ENCODE assay signal across 16 mouse cellular contexts in genomic region chr11:62351948-62352347, GRCm38 (mm10).
"Had no signal": no experiment of that assay in that cellular context is flagged by ENCODE, and none has a peak within 500 bp of the region (broad histone marks: within the 10 kb centered on the region; RNA-seq: fewer than 3 reads in every experiment).

No protein-coding gene starts in this region.

- DNase-seq: liver, embryonic 13.5 days; lung, embryonic 14.5 days; lung, postnatal 14 days; right cerebral cortex, postnatal 14 days; thymus, adult 2 months; thymus, postnatal 25 days; thymus, postnatal 4 days had no signal

- H3K27me3 ChIP-seq: liver, embryonic 13.5 days; liver, embryonic 15.5 days; megakaryocyte, embryonic 14.5 days; midbrain, embryonic 13.5 days; midbrain, embryonic 15.5 days; neural tube, embryonic 12.5 days; stomach, embryonic 15.5 days had no signal

- H3K4me1 ChIP-seq: liver, embryonic 13.5 days; liver, embryonic 15.5 days; megakaryocyte, embryonic 14.5 days; midbrain, embryonic 13.5 days; midbrain, embryonic 15.5 days; neural tube, embryonic 12.5 days; stomach, embryonic 15.5 days had no signal

- H3K27ac ChIP-seq: liver, embryonic 13.5 days; liver, embryonic 15.5 days; macrophage; midbrain, embryonic 13.5 days; midbrain, embryonic 15.5 days; neural tube, embryonic 12.5 days; stomach, embryonic 15.5 days; stomach, postnatal 0 days had no signal

- ATAC-seq: midbrain, embryonic 13.5 days; midbrain, embryonic 15.5 days had no signal

- H3K4me3 ChIP-seq: liver, embryonic 13.5 days; liver, embryonic 15.5 days; megakaryocyte, embryonic 14.5 days; midbrain, embryonic 13.5 days; midbrain, embryonic 15.5 days; neural tube, embryonic 12.5 days; stomach, embryonic 15.5 days had no signal

- H3K9me3 ChIP-seq: liver, embryonic 13.5 days; liver, embryonic 15.5 days; megakaryocyte, embryonic 14.5 days; midbrain, embryonic 13.5 days; midbrain, embryonic 15.5 days; neural tube, embryonic 12.5 days; stomach, embryonic 15.5 days had no signal

- H3K9ac ChIP-seq: liver, embryonic 13.5 days; liver, embryonic 15.5 days; lung, embryonic 14.5 days; midbrain, embryonic 13.5 days; midbrain, embryonic 15.5 days; neural tube, embryonic 12.5 days; stomach, embryonic 15.5 days had no signal

- H3K4me2 ChIP-seq: liver, embryonic 13.5 days; liver, embryonic 15.5 days; lung, embryonic 14.5 days; midbrain, embryonic 11.5 days; midbrain, embryonic 13.5 days; midbrain, embryonic 15.5 days; neural tube, embryonic 12.5 days; stomach, embryonic 15.5 days had no signal
